ENCODE assay signal across 5 mouse cellular contexts in genomic region chr13:111096071-111096470, GRCm38 (mm10).
"Had no signal": no experiment of that assay in that cellular context is flagged by ENCODE, and none has a peak within 500 bp of the region (broad histone marks: within the 10 kb centered on the region; RNA-seq: fewer than 3 reads in every experiment).

No protein-coding gene starts in this region.

- DNase-seq: kidney, adult 2 months; kidney, postnatal 14 days; lung, adult 2 months; lung, postnatal 14 days; thymus, postnatal 36 days had no signal
